Mouse (Mus musculus) naive thymus-derived CD4-positive, alpha-beta T cell, adult 2 months (primary cell): ENCODE data around the gene AI837181.

Experiments
- DNase-seq: peaks from one replicate; pipeline ENCODE4 v3.0.0-alpha.2; 2011; ENCODE audit warnings: low read depth

AI837181 gene

GRCm38 (mm10) chr19:5447515-5448353, 22.8 kb downstream of the AI837181 start, which contains the start of gene Fosl1:
Fosl1 (plus strand) TSS chr19:5447547.
- peak; percentile 92 for DNase-seq

GRCm38 (mm10) chr19:5448354-5449150, 23.6 kb downstream of the AI837181 start:
- peak; percentile 47 for DNase-seq

GRCm38 (mm10) chr19:5449673-5450072, 24.7 kb downstream of the AI837181 start:
- no peak for DNase-seq

- DNase-seq: no peak
Observed at GRCm38 (mm10) chr19:5451766-5452165, 26.8 kb downstream of the AI837181 start.

- no peak for DNase-seq
Observed at GRCm38 (mm10) chr19:5455037-5455436, 30.1 kb downstream of the AI837181 start.

- no peak for DNase-seq
Observed at GRCm38 (mm10) chr19:5455568-5455967, 30.6 kb downstream of the AI837181 start.

GRCm38 (mm10) chr19:5456241-5456921, 31.4 kb downstream of the AI837181 start:
- no peak for DNase-seq

GRCm38 (mm10) chr19:5456922-5457745, 32.2 kb downstream of the AI837181 start:
- DNase-seq: peak; percentile 94

GRCm38 (mm10) chr19:5457746-5458442, 33.0 kb downstream of the AI837181 start, which contains the start of gene Ccdc85b:
Ccdc85b (minus strand) TSS chr19:5457894.
- DNase-seq: no peak

GRCm38 (mm10) chr19:5459019-5459418, 34.1 kb downstream of the AI837181 start:
- no peak for DNase-seq

GRCm38 (mm10) chr19:5459896-5460295, 35.0 kb downstream of the AI837181 start:
- DNase-seq: no peak

- peak; percentile 88 for DNase-seq
Observed at GRCm38 (mm10) chr19:5460465-5460911, 35.5 kb downstream of the AI837181 start, which contains the start of gene Fibp. Fibp (plus strand) TSS chr19:5460615.

- DNase-seq: no peak
Observed at GRCm38 (mm10) chr19:5461411-5461810, 36.5 kb downstream of the AI837181 start.

- DNase-seq: no peak
Observed at GRCm38 (mm10) chr19:5463212-5463611, 38.3 kb downstream of the AI837181 start.

GRCm38 (mm10) chr19:5463791-5464562, 39.0 kb downstream of the AI837181 start:
- peak; percentile 73 for DNase-seq

GRCm38 (mm10) chr19:5465037-5465436, 40.1 kb downstream of the AI837181 start:
- DNase-seq: no peak

- no peak for DNase-seq
Observed at GRCm38 (mm10) chr19:5466916-5467500, 42.1 kb downstream of the AI837181 start.

- peak; percentile 63 for DNase-seq
Observed at GRCm38 (mm10) chr19:5468374-5468773, 43.4 kb downstream of the AI837181 start, which contains the start of gene Ctsw. Ctsw (minus strand) TSS chr19:5468507.

GRCm38 (mm10) chr19:5471846-5472245, 46.9 kb downstream of the AI837181 start:
- no peak for DNase-seq
